Mouse (Mus musculus) left cerebral cortex, adult 9 months (tissue): ENCODE results near the gene Mgst1.

Experiments
- DNase-seq, 2 experiments: peaks; one replicate each; pipeline ENCODE4 v3.0.0; 2022; ENCODE audit warnings: low spot score in 2 of 2

Mgst1 gene

DNA sequence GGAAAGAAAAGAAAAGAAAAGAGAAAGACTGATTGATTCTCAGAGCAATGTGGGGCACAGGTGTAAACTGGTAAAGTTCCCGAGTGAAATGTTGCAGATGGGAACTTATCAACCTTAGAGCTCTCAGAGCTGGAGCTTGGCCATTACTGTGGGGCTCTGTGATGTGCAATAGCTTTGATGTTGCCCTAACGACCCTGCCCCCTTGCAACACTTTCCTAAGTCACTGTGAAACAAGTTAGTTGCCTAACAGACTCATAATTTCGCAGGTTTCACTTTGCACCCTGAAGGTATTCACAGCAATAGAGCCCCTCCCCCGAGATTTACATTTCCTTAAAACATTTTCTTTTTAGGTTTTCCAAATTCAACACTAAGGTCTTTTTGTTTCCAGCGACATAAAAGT lies at the start of gene Mgst1:
TSS of gene Mgst1 (plus strand) at position 387 of the 400 bp plus-strand sequence.
- no peak for DNase-seq

DNA sequence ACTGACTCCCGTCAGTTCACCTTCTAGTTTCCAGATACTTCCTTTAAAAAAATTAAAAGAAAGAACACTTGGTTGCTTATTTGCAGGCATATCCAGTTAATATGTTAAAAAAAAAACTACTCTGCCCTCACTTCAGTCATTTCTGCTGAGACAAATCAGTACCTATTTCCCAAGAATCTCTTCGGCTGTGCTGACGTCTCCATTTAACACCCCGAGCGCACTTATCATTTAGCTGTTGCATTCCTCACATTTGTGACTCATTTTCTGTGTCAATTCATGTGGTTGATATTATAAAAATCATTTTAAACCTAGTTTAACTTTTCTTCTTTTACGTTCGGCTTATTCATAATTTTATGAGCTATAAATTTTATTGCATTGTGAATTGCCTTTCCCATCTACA lies 47.7 kb upstream of the Mgst1 start:
- no peak for DNase-seq

DNA sequence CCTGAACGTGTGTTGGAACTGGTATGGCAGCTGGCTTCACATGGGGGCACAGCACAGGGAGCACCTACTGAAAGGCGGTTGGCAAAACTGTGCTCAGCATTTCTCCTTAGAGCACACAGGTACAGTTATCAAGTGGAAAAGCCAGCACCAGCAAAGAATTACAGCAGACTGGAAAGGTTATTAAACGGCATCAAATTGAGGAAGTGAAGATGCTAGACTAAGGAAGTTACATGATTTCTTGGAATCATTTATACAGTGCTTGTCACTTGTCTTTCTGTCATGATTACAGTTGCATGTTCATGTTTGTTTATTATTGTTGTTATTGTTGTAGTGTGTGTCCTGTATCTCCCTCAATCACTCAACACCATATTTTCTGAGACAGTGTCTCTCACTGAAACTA lies 45.1 kb upstream of the Mgst1 start:
- DNase-seq = no peak

DNA sequence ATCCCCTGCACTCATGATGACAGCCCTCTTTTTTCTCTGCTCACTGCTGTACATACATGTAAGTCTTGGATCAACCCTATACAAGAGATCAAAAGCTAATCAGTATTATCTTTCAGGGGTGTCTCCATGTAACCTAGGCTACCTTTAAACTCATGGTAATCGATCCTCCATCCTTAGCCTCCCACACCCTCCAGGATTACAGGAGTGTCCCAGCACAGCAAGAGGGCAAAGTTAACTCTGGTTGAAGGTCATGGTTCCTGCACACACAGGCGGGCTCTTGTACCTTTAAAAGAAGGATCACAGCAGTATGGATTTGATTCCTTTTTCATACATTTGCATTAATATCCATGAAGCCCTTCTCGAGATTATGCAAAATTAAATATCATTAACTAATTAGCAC lies 40.5 kb upstream of the Mgst1 start:
- DNase-seq = no peak

DNA sequence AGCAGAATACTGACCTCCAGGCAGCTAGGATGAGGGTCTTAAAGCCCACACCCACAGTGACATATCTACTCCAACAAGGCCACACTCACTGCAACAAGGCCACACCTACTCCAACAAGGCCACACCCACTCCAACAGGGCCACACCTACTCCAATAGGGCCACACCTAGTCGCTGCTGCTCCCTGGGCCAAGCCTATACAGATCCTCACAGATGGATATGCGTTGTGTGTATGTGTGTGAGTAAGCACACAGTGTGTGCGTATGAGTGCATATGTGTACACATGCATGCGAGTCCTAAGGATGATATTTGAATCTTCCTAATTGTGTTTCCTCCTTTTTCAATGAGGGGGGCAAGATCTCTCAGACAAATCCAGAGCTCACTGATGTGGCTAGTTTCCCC lies 38.3 kb upstream of the Mgst1 start:
- DNase-seq = no peak

DNA sequence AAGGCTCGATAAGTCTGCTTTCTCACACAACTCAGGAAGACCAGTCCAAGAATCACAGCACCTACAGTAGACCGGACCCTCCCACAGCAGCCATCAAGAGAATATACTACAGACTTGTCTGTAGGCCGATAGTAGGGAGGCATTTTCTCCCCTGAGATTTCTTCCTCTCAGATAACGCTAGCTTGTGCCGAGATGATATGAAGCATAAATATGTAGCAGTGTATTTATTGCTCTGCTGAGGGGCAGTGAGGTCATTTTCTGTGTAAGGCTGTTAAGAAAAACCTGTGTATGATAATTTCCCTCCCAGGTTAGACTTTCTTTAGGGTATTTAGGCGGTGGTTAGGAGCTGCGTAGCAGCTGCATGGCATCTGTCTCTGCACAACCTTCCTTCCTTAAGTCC lies 37.2 kb upstream of the Mgst1 start:
- no peak for DNase-seq

DNA sequence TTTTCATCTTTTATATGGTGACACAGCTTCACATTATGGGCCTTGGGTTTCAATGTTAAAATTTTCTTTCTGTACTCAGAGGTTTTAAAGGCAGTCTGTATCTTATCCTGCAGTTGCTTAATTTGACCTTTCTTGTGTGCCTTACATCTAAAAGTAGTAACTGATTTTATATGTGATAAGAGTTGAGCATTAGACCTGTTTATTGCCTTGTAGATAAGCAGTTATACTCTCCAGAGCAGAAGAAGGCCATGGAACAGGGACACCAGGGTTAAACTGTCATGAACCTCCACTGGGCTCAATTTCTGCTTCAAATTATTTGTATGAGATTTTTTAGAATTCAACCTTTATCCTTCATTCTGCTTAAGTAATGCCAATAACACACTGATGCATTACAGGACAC lies 35.6 kb upstream of the Mgst1 start:
- no peak for DNase-seq

DNA sequence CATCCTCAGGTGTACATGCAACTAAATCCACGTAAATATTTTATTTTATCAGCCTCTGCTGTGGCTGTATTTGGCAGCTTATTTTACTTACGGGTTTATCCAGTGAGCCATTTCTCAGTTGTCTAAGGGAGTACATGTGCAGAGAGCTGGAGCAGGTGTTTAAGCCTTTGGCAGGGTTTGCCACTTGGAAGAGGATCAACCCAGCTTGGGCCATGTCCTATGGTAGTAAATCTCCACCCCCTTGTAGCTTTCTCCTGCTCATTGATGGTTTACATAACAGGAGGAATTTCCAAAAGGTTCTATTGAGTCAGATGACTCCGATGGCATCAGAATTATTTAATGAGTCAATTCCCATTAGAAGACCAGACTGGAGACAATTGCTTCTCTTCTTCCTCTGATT lies 22.6 kb upstream of the Mgst1 start:
- no peak for DNase-seq

DNA sequence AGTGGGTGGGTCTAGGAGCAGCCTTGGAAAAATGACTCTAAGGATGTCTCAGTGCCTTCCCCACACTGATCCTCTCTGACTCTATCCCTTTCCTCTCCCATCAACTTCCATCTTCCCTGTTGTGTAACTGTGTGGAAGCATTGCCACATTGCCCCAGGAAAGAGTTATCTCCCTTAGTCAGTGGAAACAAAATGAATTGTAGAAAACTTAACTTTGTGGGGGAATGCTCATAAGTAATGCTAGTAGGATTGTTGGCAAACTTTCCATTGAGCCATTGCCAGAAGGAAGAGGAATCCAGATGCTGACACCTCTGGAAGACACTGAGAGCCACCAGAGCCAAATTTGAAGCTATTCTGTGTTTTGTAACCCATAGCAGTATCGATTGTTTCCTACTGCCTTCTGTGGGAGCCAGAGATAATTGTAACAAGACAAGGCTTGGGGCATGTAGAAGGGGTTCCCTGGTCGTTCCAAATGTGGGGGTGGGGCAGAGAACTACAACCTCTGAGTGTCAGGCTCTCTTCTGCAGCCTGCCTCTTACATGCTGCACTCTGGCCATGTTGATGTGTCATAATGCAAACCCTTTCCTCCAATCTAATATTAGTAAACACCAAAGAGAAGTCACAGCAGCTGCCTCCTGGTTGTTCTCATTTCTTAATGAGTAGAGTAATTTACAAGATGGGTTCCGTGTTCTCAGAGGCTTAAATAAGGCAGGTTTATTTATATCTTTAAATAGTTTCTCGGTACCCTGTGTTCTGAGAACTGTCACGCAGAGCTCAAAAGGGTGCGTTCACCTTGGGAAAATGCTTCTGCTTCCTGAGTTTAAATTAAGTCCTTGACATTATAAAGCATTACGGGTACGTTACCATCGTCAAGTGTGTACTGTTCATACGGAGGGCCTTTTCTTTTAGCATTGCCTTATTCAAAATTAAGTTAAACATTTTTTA lies 11.5 kb upstream of the Mgst1 start:
- DNase-seq = no peak

DNA sequence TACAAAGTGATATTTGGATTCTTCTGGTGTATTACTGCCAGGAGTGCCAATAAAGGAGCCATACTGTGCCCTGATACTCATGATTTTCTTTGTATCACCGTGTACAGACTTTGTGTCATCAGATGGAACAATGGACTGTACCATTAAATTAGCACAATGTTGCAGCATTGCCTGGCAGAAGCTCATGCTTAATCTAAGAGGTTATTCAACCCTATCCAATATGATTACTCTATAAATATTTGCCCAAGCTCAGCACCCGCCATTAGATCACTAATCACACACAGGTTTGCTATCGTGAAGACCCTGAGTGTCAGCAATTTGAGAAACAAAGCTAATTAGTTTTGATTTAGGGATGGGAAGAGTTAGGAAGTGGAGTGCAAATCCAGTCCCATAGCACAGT lies 9.6 kb upstream of the Mgst1 start:
- no peak for DNase-seq

DNA sequence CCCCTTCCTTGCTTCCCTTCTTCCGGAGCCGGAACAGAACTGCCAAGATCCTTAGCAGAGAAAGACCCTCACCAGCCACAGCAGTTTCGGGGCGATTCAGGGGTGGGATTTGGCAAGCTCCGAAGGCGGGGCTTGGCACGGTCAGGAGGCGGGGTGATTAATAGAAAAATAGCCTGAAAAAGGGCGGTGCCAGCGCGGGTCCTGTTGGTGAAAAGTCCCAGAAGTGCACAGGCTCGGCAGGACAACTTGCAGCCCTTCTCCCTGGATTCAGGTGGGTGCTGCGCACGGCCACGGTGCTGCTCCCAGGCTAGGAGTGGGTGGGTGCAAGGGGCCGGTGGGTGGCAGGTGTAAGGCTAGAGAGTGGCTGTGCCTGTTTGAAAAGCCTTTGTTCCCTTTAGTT lies 220 bp downstream of the Mgst1 start:
- no peak for DNase-seq

DNA sequence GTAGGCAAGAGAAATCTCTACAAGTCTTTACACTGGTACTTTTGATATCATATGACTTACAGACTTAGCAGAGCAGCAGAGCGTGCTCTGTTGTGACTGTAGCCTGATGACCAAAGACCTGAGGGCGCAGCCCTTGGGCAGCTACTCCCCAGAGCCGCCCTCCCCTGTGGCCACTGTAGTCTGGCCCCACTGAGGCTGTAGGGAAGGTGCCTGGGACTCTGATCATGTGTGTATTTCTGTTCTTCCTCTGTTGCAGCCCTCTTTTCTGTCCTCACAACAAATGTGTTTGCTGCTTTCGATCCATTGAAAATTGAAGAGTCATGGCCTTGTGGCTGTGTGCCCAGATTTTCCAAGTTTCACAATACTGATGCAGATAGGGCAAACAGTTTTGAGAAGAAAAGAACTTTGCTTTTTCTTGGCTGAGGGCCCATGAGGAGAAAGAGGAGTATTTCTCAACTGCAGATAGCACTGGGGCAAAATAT lies 1.0 kb downstream of the Mgst1 start:
- DNase-seq = no peak

DNA sequence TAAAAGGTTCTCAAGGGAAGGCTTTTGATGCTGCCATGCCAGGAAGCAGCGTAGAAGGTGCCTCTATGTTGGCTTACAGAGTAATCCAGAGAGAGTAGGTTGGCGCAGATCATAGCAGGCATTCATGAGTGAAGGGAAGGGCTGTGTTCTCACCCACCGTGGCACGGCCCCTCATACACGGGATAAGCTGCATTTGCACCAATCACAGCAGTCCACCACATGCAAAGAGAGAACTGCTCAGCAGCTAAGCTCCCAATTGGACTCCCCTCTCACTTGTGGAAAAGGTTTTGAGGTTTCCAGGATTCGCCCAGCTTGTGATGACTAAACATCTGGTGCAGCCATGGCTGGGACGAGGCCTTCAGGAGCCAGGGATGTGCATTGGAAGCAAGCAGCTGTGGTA lies 2.5 kb downstream of the Mgst1 start:
- DNase-seq = no peak

DNA sequence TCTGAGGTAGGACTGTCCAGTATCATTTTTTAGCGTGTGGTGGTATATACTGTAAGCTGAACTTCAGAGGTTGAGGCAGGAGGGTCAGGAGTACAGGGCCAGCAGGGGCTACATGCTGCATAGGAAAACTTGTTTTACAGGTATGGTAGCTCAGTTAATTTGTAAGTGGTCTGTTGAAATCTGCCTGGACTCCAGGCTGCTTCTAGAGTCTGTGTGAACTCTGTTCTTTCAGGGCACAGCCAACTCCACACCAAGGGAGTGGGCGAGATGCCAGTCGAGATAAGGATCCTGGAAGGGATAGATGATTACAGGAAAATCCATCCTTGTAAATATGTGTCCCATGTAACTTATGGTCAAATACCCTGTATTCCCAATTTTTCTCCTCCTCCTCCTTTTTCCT lies 3.3 kb downstream of the Mgst1 start:
- DNase-seq = no peak

DNA sequence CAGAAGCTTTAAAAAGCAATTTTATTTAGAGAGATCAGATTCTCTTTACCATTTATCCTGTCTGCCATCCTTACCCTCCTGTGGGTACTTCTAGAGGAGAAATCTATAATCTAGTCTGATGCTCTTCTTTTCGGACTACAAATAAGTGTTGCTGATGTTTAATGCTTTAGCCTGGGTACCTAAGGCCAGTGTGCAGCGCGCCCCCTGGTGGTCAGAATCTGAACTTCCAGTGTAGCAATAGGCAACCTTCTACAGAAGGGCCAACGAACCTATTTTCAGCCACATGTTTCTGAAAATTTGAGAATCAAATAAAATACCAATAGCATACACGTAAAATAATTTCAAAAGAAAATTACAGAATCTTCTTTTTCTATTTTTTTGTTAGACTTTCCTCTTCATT lies 13.0 kb downstream of the Mgst1 start:
- DNase-seq = peak in 1 of 2 experiments; percentile 81

DNA sequence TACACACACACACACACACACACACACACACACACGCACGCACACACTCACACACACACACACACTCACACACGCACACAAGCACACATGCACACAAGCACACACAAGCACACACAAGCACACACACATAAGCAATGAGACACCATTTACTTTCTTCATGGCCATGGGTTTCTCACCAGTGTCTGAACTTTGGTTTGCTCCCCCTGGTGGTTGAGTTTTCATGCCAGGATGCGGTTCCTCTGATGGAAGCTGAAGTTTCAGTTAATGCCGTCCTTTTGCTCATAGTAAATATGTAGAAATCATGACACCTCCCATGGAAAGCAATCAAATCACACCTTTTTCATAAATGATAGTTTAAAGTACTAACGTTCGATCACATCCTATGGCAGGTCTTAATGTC lies 23.8 kb downstream of the Mgst1 start:
- DNase-seq = peak in 1 of 2 experiments; percentile 29

DNA sequence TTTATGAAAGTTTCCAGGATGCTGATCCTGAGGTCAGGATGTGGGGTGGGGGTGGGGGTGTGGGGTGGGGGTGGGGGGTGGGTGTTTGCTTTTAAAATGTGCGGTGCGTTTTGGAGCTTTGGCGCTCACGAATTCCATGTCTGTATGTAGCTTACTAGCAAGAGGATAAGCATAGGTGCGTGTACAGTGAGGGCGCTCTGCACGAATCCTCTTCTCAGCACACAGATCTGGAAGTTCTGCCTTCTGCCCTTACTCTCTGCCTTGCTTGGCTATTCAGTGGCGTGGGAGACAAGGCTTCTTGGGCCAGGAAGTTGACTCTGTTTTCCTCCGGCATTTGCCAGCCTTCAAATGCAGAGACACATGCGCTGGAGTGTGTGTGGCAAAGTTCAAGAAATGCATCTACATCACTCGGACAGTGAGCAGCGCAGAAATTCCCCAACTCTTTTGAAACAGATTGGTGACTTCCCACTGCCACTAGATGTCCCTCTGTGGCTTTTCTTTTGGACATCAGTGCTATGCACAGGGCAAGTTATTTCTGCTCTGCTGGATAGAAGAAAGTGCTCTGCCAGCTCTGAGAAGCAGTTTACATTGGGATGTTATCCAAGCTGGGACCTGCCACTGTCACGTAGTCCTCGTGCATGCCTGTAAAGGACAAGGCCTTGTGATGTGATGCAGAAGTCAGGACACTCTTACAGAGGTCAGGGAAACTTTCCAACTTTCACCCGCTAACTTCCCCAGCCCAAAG lies 31.5 kb downstream of the Mgst1 start:
- peak in 1 of 2 experiments; percentile 48 for DNase-seq
